Mouse (Mus musculus) stomach, embryonic 16.5 days (tissue): ENCODE data around the gene Hcls1. TPM values are rescaled to one million over a fixed set of nuclear protein-coding genes. Genes with fewer than 3 reads are reported as not detected.

Source experiments
- polyA plus RNA-seq: library from polyadenylated mRNA; unstranded; fragments of >200 nt; fragmentation: Nextera tagmentation; extraction: Ambion mirVana; gene quantifications from 2 replicates; pipeline ENCODE4 v1.2.1, GENCODE M21; 2015

Gene Hcls1
- polyA plus RNA-seq, 1 experiment from 2014 or later: 10.9 TPM

Other genes with a start within 250 kb of the Hcls1 start
- gene Ildr1, start 241.0 kb upstream of the Hcls1 start, polyA plus RNA-seq: 8.3 and 12.1 TPM in 2 replicates
- 4.0 and 4.7 TPM in 2 replicates for gene Slc15a2, start 150.0 kb upstream of the Hcls1 start, polyA plus RNA-seq
- gene Iqcb1, start 106.6 kb upstream of the Hcls1 start, polyA plus RNA-seq: 24.6 and 24.8 TPM in 2 replicates
- gene Eaf2, start 60.0 kb upstream of the Hcls1 start, polyA plus RNA-seq: 4.7 and 6.2 TPM in 2 replicates
- 97.0 and 106 TPM in 2 replicates for gene Golgb1, start 59.8 kb upstream of the Hcls1 start, polyA plus RNA-seq
- gene Fbxo40, start 55.5 kb downstream of the Hcls1 start, polyA plus RNA-seq: 0.13 TPM in 1 of 2 replicates, not detected in the other
- 5.4 and 6.7 TPM in 2 replicates for gene Polq, start 76.8 kb downstream of the Hcls1 start, polyA plus RNA-seq